Mouse (Mus musculus) spleen, adult 2 months (tissue): ENCODE data around the gene Lsm7.

Experiments used
- CTCF ChIP-seq: fragments of 200-500 bp; IDR thresholded peaks from 2 replicates; pipeline ENCODE4 v1.5.1; 2011; ENCODE audit warnings: mild to moderate bottlenecking, inconsistent platforms; ENCODE audit not compliant: insufficient read depth, insufficient read length, insufficient replicate concordance; ENCODE audit errors: extremely low read depth
- POLR2A ChIP-seq: fragments of 200-500 bp; IDR thresholded peaks from 2 replicates; pipeline ENCODE4 v1.6.1; 2011; ENCODE audit warnings: low read depth, low read length, inconsistent platforms

- TF ChIP-seq CTCF (peak; percentile 23; the same call in 1 of the 2 replicates), POLR2A (no peak)
Observed at GRCm38 (mm10) chr10:80821991-80822390, 33.0 kb downstream of the Lsm7 start.
